Mouse (Mus musculus): Measurements from ENCODE around the gene 4930415O20Rik. TPM values are rescaled to one million over a fixed set of nuclear protein-coding genes. Genes with fewer than 3 reads are reported as not detected.

Gene 4930415O20Rik
- under 1 TPM in 1 of 2 experiments, not detected in 1; 0.20 TPM for polyA plus RNA-seq (2012; fragmentation: generic; extraction: Trizol)

GRCm38 (mm10) chr15:98570873-98571538 is at the start of gene 4930415O20Rik, which contains the start of gene Ccnt1:
4930415O20Rik (plus strand) TSS chr15:98571004.
Ccnt1 (minus strand) TSS chr15:98570923.

GRCm38 (mm10) chr15:98533881-98534627 is 36.8 kb upstream of the 4930415O20Rik start, which contains the start of gene Kansl2:
Kansl2 (minus strand) TSS chr15:98534264.

GRCm38 (mm10) chr15:98609331-98610130 is 38.7 kb downstream of the 4930415O20Rik start, which contains the start of gene Adcy6:
Adcy6 (minus strand) TSS chr15:98610076.

GRCm38 (mm10) chr15:98630540-98630939 is 59.7 kb downstream of the 4930415O20Rik start, which contains the start of gene Cacnb3:
Cacnb3 (plus strand) TSS chr15:98630840.

Other genes starting within 250 kb of the 4930415O20Rik start
- not detected for gene Olfr284, start 230.0 kb upstream of the 4930415O20Rik start, polyA plus RNA-seq (2012; fragmentation: generic; extraction: Trizol)
- gene Olfr283, start 190.1 kb upstream of the 4930415O20Rik start, polyA plus RNA-seq (2012; fragmentation: generic; extraction: Trizol) = not detected
- gene Olfr282, start 139.8 kb upstream of the 4930415O20Rik start, polyA plus RNA-seq (2012; fragmentation: generic; extraction: Trizol) = not detected
- gene Olfr281, start 118.4 kb upstream of the 4930415O20Rik start, polyA plus RNA-seq (2012; fragmentation: generic; extraction: Trizol) = not detected
- gene OR5BS1P, start 101.1 kb upstream of the 4930415O20Rik start, polyA plus RNA-seq (2012; fragmentation: generic; extraction: Trizol) = not detected
- not detected for gene Lalba, start 88.3 kb upstream of the 4930415O20Rik start, polyA plus RNA-seq (2012; fragmentation: generic; extraction: Trizol)
- gene Olfr279, start 78.6 kb upstream of the 4930415O20Rik start, polyA plus RNA-seq (2012; fragmentation: generic; extraction: Trizol) = not detected
- gene Kansl2, start 36.7 kb upstream of the 4930415O20Rik start, polyA plus RNA-seq (2012; fragmentation: generic; extraction: Trizol) = 10 to 100 TPM; 32.2 to 58.9 TPM
- 10 to 100 TPM in 1 of 2 experiments, 1 to 10 TPM in 1; 2.5 to 12.9 TPM for gene Ccnt1, start 81 bp upstream of the 4930415O20Rik start, polyA plus RNA-seq (2012; fragmentation: generic; extraction: Trizol)
- gene Adcy6, start 39.1 kb downstream of the 4930415O20Rik start, polyA plus RNA-seq (2012; fragmentation: generic; extraction: Trizol) = 10 to 100 TPM in 1 of 2 experiments, 1 to 10 TPM in 1; 7.2 to 50.2 TPM
- 100 to 1,000 TPM in 1 of 2 experiments, 10 to 100 TPM in 1; 85.9 to 108 TPM for gene Cacnb3, start 59.8 kb downstream of the 4930415O20Rik start, polyA plus RNA-seq (2012; fragmentation: generic; extraction: Trizol)
- 10 to 100 TPM; 22.9 to 83.0 TPM for gene Ddx23, start 91.9 kb downstream of the 4930415O20Rik start, polyA plus RNA-seq (2012; fragmentation: generic; extraction: Trizol)
- 10 to 100 TPM in 1 of 2 experiments, 1 to 10 TPM in 1; 9.0 to 10.5 TPM for gene Rnd1, start 106.5 kb downstream of the 4930415O20Rik start, polyA plus RNA-seq (2012; fragmentation: generic; extraction: Trizol)
- gene Ccdc65, start 137.2 kb downstream of the 4930415O20Rik start, polyA plus RNA-seq (2012; fragmentation: generic; extraction: Trizol) = 1 to 10 TPM in 1 of 2 experiments, under 1 TPM in 1; 0.59 to 4.3 TPM
- gene Fkbp11, start 157.2 kb downstream of the 4930415O20Rik start, polyA plus RNA-seq (2012; fragmentation: generic; extraction: Trizol) = 100 to 1,000 TPM; 121 to 127 TPM
- gene Arf3, start 192.2 kb downstream of the 4930415O20Rik start, polyA plus RNA-seq (2012; fragmentation: generic; extraction: Trizol) = 100 to 1,000 TPM in 1 of 2 experiments, 10 to 100 TPM in 1; 39.1 to 104 TPM
- 1 to 10 TPM in 1 of 2 experiments, under 1 TPM in 1; 0.04 to 1.3 TPM for gene Wnt10b, start 207.1 kb downstream of the 4930415O20Rik start, polyA plus RNA-seq (2012; fragmentation: generic; extraction: Trizol)
- under 1 TPM; 0.01 to 0.04 TPM for gene Wnt1, start 218.9 kb downstream of the 4930415O20Rik start, polyA plus RNA-seq (2012; fragmentation: generic; extraction: Trizol)
- gene Ddn, start 238.5 kb downstream of the 4930415O20Rik start, polyA plus RNA-seq (2012; fragmentation: generic; extraction: Trizol) = under 1 TPM; 0.01 to 0.15 TPM